Mouse (Mus musculus): Measurements from ENCODE around the gene Crebrf. TPM values are rescaled to one million over a fixed set of nuclear protein-coding genes. Genes with fewer than 3 reads are reported as not detected.

The Crebrf gene
- polyA plus RNA-seq, 1 experiment from 2014 or later, result 10.2 TPM

DNA sequence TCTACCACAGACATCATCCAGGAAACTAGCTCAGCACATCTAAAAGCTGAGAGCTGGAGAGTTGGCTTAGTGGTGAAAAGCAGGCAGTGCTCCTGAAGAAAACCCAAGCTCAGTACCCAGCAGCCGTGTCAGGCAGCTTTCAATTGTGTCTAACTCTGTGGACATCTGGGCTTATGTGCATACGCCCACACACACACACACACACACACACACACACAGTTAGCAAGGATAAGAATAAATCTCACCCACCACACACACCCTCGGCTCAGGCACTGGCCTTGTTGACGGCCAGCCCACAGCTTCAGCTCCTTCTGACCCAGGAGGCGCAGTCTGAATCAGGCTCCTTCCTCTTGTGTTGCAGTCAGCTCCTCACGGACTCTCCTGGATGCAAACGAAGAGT is 76.1 kb downstream of the Crebrf start:
- H3K9me3 ChIP-seq (ENCODE audit: control insufficient read depth, low read length), result no peaks in the 10 kb centered on the region
- H3K4me2 ChIP-seq (replicated peaks; ENCODE audit: low read depth, low read length), result no peak overlapping the region
- H3K4me1 ChIP-seq (replicated peaks; ENCODE audit: control insufficient read depth, insufficient read depth, low read length), result no peaks in the 10 kb centered on the region
- no peak overlapping the region for H3K4me3 ChIP-seq (ENCODE audit: low read depth, low read length)
- no peaks in the 10 kb centered on the region for H3K27me3 ChIP-seq (ENCODE audit: control insufficient read depth, insufficient read depth, low read length)
- no peak overlapping the region for H3K27ac ChIP-seq (ENCODE audit: low read depth, low read length)
- H3K9ac ChIP-seq (ENCODE audit: low read depth, low read length), result no peak overlapping the region
- WGBS, result 88% methylated on average over 7 of the region's 7 CpGs
- ATAC-seq (ENCODE audit: low FRiP score) (no peak), DNase-seq (ENCODE audit: low spot score) (no peak)
- 0 out of 2 replicates have a peak, but pooled peaks cover 5% of the 10 kb centered on the region for H3K36me3 ChIP-seq (ENCODE audit: control insufficient read depth, insufficient read depth, low read length)

DNA sequence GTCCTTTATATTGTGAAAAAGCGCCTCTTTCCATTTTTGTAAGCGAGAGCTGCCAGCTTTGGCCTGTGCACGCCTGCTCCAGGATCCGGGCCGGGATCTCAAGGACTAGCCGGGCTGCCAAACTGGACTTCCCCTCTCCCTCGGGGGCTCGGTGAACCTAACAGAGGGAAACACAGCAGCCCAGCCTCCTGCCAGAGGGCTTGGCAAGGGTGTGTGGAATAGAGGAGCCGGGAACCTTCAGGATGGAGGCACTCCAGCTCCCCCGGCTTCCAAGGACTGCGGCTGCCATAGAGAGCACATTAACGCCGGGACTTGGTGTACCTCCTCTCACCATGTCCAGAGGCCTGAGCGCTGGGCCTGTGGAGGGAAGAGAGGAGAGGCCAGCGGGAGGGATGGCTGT is 76.6 kb downstream of the Crebrf start:
- Histone ChIP-seq H3K36me3 (ENCODE audit: control insufficient read depth, insufficient read depth, low read length) (0 out of 2 replicates have a peak, but pooled peaks cover 2% of the 10 kb centered on the region), H3K9me3 (ENCODE audit: control insufficient read depth, low read length) (no peaks in the 10 kb centered on the region), H3K27ac (ENCODE audit: low read depth, low read length) (no peak overlapping the region), H3K9ac (ENCODE audit: low read depth, low read length) (no peak overlapping the region), H3K4me3 (ENCODE audit: low read depth, low read length) (no peak overlapping the region), H3K27me3 (ENCODE audit: control insufficient read depth, insufficient read depth, low read length) (no peaks in the 10 kb centered on the region), H3K4me2 (replicated peaks; ENCODE audit: low read depth, low read length) (no peak overlapping the region), H3K4me1 (replicated peaks; ENCODE audit: control insufficient read depth, insufficient read depth, low read length) (no peaks in the 10 kb centered on the region)
- DNase-seq (ENCODE audit: low spot score) (no peak), ATAC-seq (ENCODE audit: low FRiP score) (no peak)
- WGBS, result 94% methylated on average over 15 of the region's 15 CpGs

DNA sequence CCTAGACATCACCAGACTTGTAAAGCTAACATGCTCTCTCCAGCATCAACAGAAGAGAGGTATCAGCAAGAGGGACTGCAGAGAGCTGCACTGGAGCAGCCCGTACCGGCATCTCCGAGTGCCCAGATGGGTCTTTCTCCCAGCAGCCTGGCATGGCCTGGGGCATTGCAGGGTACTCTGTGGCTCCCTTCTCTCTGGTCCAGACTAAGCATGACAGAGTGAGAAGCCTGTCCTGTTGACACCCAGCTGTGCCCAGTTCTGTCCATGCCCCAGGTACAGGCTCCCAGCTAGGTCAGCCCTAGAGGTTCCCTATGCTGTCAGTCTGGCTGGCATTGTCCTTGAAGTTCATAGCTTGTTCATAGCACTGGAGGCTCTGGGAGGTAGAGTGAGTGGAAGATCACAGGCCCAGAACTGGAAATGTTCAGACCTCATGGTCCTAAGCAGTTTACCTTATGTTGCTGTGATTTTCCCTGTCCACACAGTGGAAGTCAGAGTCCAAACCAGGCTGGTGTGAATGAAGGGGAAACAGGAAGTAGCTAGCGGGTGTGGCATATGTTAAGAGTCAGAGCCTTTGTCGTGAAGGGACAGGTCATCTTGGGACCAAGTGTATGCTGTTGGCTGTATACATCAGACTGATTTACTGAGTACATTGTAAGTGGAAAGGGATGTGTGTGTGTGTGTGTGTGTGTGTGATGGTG is 77.8 kb downstream of the Crebrf start:
- no peak for DNase-seq (ENCODE audit: low spot score)
- H3K27ac ChIP-seq (ENCODE audit: low read depth, low read length), result no peak overlapping the region

DNA sequence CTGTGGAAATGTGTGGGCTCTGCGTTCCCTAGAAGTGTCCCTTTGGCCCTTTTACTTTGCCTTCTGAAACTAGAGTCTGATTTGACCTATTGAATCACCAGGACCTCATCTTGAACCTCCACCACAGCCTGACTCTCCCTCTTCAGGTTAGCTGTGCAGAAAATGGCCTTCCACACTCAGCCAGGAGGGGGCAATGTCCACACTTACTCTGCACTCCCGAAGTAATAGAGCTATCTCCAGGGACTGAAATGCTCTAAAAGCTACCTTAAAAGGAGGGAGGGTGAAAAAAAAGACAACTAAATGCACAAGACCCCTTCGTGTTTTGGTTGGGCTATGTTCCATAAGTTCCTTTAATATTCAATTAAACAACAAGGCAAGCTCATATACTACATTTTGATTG is 79.3 kb downstream of the Crebrf start:
- Histone ChIP-seq H3K36me3 (ENCODE audit: control insufficient read depth, insufficient read depth, low read length) (0 out of 2 replicates have a peak, but pooled peaks cover 2% of the 10 kb centered on the region), H3K4me2 (replicated peaks; ENCODE audit: low read depth, low read length) (no peak overlapping the region), H3K9me3 (ENCODE audit: control insufficient read depth, low read length) (no peaks in the 10 kb centered on the region), H3K9ac (ENCODE audit: low read depth, low read length) (no peak overlapping the region), H3K4me3 (ENCODE audit: low read depth, low read length) (no peak overlapping the region), H3K4me1 (replicated peaks; ENCODE audit: control insufficient read depth, insufficient read depth, low read length) (no peaks in the 10 kb centered on the region), H3K27ac (ENCODE audit: low read depth, low read length) (no peak overlapping the region), H3K27me3 (ENCODE audit: control insufficient read depth, insufficient read depth, low read length) (no peaks in the 10 kb centered on the region)
- 14% methylated on average over 3 of the region's 3 CpGs for WGBS
- DNase-seq (ENCODE audit: low spot score) (peak; percentile 56), ATAC-seq (ENCODE audit: low FRiP score) (no peak)

More for the DNA sequence above, 77.8 kb downstream of the Crebrf start:
- H3K4me2 ChIP-seq (replicated peaks; ENCODE audit: low read depth, low read length), result no peak overlapping the region
- no peak overlapping the region for H3K4me3 ChIP-seq (ENCODE audit: low read depth, low read length)
- H3K9ac ChIP-seq (ENCODE audit: low read depth, low read length), result no peak overlapping the region
- H3K4me1 ChIP-seq (replicated peaks; ENCODE audit: control insufficient read depth, insufficient read depth, low read length), result no peaks in the 10 kb centered on the region
- 86% methylated on average over 5 of the region's 5 CpGs for WGBS
- no peak for ATAC-seq (ENCODE audit: low FRiP score)
- H3K36me3 ChIP-seq (ENCODE audit: control insufficient read depth, insufficient read depth, low read length), result 0 out of 2 replicates have a peak, but pooled peaks cover 2% of the 10 kb centered on the region
- H3K9me3 ChIP-seq (ENCODE audit: control insufficient read depth, low read length), result no peaks in the 10 kb centered on the region
- H3K27me3 ChIP-seq (ENCODE audit: control insufficient read depth, insufficient read depth, low read length), result no peaks in the 10 kb centered on the region

DNA sequence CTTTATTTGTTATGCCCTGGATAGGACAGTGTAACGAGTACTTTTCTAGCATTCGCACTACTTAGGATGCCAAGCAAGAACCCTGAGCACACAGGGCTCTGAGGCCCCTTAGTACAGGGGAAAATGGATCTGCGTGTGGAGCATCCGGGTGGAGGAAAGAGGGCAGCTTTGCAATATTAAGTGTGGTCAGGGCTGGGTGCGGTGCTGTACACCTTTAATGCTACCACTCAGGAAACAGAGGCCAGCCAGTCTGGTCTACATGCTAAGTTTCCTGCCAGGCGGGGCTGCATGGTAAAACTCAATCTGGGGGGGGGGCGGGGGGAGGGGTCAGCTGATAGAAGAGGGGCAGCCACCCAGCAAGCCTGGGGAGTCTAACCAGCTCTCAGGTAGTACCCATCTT is 79.9 kb downstream of the Crebrf start:
- 79% methylated on average over 7 of the region's 7 CpGs for WGBS
- H3K4me2 ChIP-seq (replicated peaks; ENCODE audit: low read depth, low read length), result no peak overlapping the region
- no peak overlapping the region for H3K9ac ChIP-seq (ENCODE audit: low read depth, low read length)
- no peaks in the 10 kb centered on the region for H3K9me3 ChIP-seq (ENCODE audit: control insufficient read depth, low read length)
- 0 out of 2 replicates have a peak, but pooled peaks cover 2% of the 10 kb centered on the region for H3K36me3 ChIP-seq (ENCODE audit: control insufficient read depth, insufficient read depth, low read length)
- H3K27ac ChIP-seq (ENCODE audit: low read depth, low read length), result no peak overlapping the region
- DNase-seq (ENCODE audit: low spot score) (no peak), ATAC-seq (ENCODE audit: low FRiP score) (no peak)
- H3K4me3 ChIP-seq (ENCODE audit: low read depth, low read length), result no peak overlapping the region
- no peaks in the 10 kb centered on the region for H3K4me1 ChIP-seq (replicated peaks; ENCODE audit: control insufficient read depth, insufficient read depth, low read length)
- H3K27me3 ChIP-seq (ENCODE audit: control insufficient read depth, insufficient read depth, low read length), result no peaks in the 10 kb centered on the region

DNA sequence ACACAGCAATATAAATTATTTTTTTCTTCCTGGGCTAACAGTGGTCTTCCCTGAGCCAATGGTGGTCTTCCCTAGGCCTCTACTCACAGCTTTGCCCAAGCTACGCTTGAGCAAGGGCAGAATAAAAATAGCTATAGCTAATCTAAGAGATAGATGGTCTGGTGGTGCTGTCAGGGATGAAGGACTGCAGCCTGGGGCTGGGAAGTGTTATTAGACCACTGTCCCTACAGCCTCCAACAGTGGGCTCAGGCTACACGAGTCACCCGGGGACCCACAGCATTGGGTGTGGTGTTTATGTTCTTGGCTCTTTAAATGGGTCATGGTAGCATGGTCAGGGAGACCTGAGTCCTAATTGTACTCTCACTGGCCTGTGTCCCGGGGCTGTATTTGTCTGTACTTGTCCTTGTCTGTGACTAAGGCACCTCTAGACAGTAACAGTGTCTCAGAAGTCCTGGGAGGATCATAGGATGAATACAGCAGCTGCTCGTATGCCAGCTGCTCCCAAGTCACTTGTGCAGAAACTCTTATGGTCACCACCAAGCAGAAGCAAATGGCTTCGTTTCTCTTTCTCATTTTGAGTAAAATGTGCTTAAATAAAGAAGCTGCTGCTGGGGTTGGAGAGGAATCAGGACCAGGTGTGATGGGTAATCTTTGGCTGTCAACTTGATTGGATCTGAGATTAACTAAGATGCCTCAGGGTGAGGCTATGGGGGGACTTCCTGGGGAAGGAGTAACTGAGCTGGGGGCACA is 82.1 kb downstream of the Crebrf start:
- Histone ChIP-seq H3K4me1 (replicated peaks; ENCODE audit: control insufficient read depth, insufficient read depth, low read length) (no peaks in the 10 kb centered on the region), H3K4me3 (ENCODE audit: low read depth, low read length) (no peak overlapping the region), H3K27ac (ENCODE audit: low read depth, low read length) (no peak overlapping the region), H3K36me3 (ENCODE audit: control insufficient read depth, insufficient read depth, low read length) (no peaks in the 10 kb centered on the region), H3K9ac (ENCODE audit: low read depth, low read length) (no peak overlapping the region), H3K27me3 (ENCODE audit: control insufficient read depth, insufficient read depth, low read length) (no peaks in the 10 kb centered on the region), H3K9me3 (ENCODE audit: control insufficient read depth, low read length) (no peaks in the 10 kb centered on the region), H3K4me2 (replicated peaks; ENCODE audit: low read depth, low read length) (no peak overlapping the region)
- DNase-seq (ENCODE audit: low spot score) (no peak), ATAC-seq (ENCODE audit: low FRiP score) (no peak)
- WGBS, result 80% methylated on average over 6 of the region's 6 CpGs

DNA sequence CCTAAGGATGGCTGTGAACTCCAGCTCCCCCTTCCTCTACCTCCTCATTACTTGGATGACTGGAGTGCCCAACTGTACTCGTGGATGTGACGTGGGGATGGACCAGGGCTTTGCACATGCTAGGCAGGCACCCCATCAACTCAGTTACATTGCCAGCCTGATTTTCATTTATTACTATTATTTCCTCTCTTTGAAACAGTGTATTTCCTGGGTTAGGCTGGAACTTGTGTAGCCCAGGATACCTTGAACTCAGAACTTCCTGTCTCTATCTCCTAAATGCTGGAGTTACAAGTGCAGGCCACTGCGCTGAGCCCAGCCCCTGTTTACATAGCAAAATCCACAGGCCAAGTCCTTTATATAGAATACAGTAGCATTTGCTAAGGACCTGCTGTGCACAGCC is 87.4 kb downstream of the Crebrf start:
- Histone ChIP-seq H3K9me3 (ENCODE audit: control insufficient read depth, low read length) (no peaks in the 10 kb centered on the region), H3K4me2 (replicated peaks; ENCODE audit: low read depth, low read length) (no peak overlapping the region), H3K4me3 (ENCODE audit: low read depth, low read length) (no peak overlapping the region), H3K27me3 (ENCODE audit: control insufficient read depth, insufficient read depth, low read length) (no peaks in the 10 kb centered on the region), H3K4me1 (replicated peaks; ENCODE audit: control insufficient read depth, insufficient read depth, low read length) (no peaks in the 10 kb centered on the region), H3K36me3 (ENCODE audit: control insufficient read depth, insufficient read depth, low read length) (no peaks in the 10 kb centered on the region), H3K27ac (ENCODE audit: low read depth, low read length) (no peak overlapping the region), H3K9ac (ENCODE audit: low read depth, low read length) (no peak overlapping the region)
- DNase-seq (ENCODE audit: low spot score) (no peak), ATAC-seq (ENCODE audit: low FRiP score) (no peak)
- 88% methylated on average over 3 of the region's 3 CpGs for WGBS

DNA sequence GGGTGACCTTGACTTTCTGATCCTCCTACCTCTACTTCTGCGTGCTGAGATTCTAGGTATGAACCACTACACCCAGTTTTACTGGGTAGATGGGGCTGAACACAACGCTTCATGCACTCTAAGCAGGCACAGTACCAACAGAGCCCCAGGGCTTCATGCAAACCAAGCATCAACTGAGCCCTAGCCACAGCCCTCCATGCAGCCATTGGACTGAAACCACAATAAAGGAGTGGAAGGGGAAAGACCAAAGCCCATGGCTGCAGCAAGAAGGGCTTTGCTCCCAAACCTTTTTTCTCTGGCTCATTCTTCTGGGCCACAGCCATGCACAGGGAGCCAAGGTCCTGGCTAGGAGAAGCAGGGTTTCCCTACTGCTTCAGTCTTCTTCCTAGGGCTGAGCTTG is 97.2 kb downstream of the Crebrf start:
- no peaks in the 10 kb centered on the region for H3K4me1 ChIP-seq (replicated peaks; ENCODE audit: control insufficient read depth, insufficient read depth, low read length)
- H3K27ac ChIP-seq (ENCODE audit: low read depth, low read length), result no peak overlapping the region
- no peak overlapping the region for H3K4me2 ChIP-seq (replicated peaks; ENCODE audit: low read depth, low read length)
- no peaks in the 10 kb centered on the region for H3K27me3 ChIP-seq (ENCODE audit: control insufficient read depth, insufficient read depth, low read length)
- DNase-seq (ENCODE audit: low spot score) (no peak), ATAC-seq (ENCODE audit: low FRiP score) (no peak)
- 76% methylated on average over 2 of the region's 2 CpGs for WGBS
- H3K4me3 ChIP-seq (ENCODE audit: low read depth, low read length), result no peak overlapping the region
- H3K36me3 ChIP-seq (ENCODE audit: control insufficient read depth, insufficient read depth, low read length), result no peaks in the 10 kb centered on the region
- no peak overlapping the region for H3K9ac ChIP-seq (ENCODE audit: low read depth, low read length)
- no peaks in the 10 kb centered on the region for H3K9me3 ChIP-seq (ENCODE audit: control insufficient read depth, low read length)

DNA sequence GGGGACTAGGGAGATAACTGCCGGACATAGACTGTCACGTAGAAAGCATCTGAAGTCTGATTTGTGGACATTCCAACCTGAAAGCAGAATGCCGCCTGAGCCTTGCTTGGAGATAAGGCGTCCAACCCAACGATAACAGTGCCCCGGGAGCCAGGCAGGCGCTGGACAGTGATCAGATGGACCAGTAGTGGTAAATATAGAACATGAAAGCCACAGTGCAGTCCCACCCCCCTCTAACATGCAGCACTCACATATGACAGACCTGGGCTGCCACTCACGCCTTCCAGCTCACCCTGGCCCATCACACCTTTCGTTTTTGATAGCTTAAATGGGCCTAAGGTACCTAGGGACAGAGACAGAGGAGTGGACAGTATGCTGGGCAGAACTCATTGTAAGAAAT is 98.0 kb downstream of the Crebrf start:
- DNase-seq (ENCODE audit: low spot score) (no peak), ATAC-seq (ENCODE audit: low FRiP score) (no peak)
- no peaks in the 10 kb centered on the region for H3K27me3 ChIP-seq (ENCODE audit: control insufficient read depth, insufficient read depth, low read length)
- no peaks in the 10 kb centered on the region for H3K4me1 ChIP-seq (replicated peaks; ENCODE audit: control insufficient read depth, insufficient read depth, low read length)
- H3K9ac ChIP-seq (ENCODE audit: low read depth, low read length), result no peak overlapping the region
- H3K9me3 ChIP-seq (ENCODE audit: control insufficient read depth, low read length), result no peaks in the 10 kb centered on the region
- H3K4me2 ChIP-seq (replicated peaks; ENCODE audit: low read depth, low read length), result no peak overlapping the region
- no peak overlapping the region for H3K27ac ChIP-seq (ENCODE audit: low read depth, low read length)
- no peaks in the 10 kb centered on the region for H3K36me3 ChIP-seq (ENCODE audit: control insufficient read depth, insufficient read depth, low read length)
- no peak overlapping the region for H3K4me3 ChIP-seq (ENCODE audit: low read depth, low read length)
- WGBS, result 87% methylated on average over 9 of the region's 9 CpGs
